In genomic region chr4:55938383-55938782, GRCm38 (mm10) we compare ENCODE assay signal across 17 mouse cellular contexts.
DNase-seq lines count a peak whose midpoint lies in the region; ATAC-seq and TF ChIP-seq lines count a peak whose summit lies in the region.
"Had no signal": no experiment of that assay in that cellular context is flagged by ENCODE, and none has a peak within 500 bp of the region (broad histone marks: within the 10 kb centered on the region; RNA-seq: fewer than 3 reads in every experiment).

No protein-coding gene starts in this region.

- H3K9me3 ChIP-seq in liver, embryonic 12.5 days (replicated peaks), result no peaks in the 10 kb centered on the region
- no peaks in the 10 kb centered on the region for H3K9me3 ChIP-seq in midbrain, embryonic 14.5 days (ENCODE audit: control insufficient read depth, low read length)
- H3K9me3 ChIP-seq in midbrain, embryonic 11.5 days (ENCODE audit: control insufficient read depth, low read length), result no peaks in the 10 kb centered on the region
- H3K9me3 ChIP-seq: embryonic facial prominence, embryonic 13.5 days; forebrain, embryonic 12.5 days; heart, embryonic 12.5 days; hindbrain, embryonic 10.5 days; hindbrain, embryonic 15.5 days had no signal

- H3K4me1 ChIP-seq in liver, adult 2 months (ENCODE audit: control insufficient read depth, insufficient read depth, low read length), result no peaks in the 10 kb centered on the region
- no peaks in the 10 kb centered on the region for H3K4me1 ChIP-seq in liver, embryonic 12.5 days
- no peaks in the 10 kb centered on the region for H3K4me1 ChIP-seq in midbrain, embryonic 14.5 days (ENCODE audit: control insufficient read depth, insufficient read depth, low read length)
- no peaks in the 10 kb centered on the region for H3K4me1 ChIP-seq in midbrain, embryonic 11.5 days (ENCODE audit: control insufficient read depth, insufficient read depth, low read length)
- H3K4me1 ChIP-seq: embryonic facial prominence, embryonic 13.5 days; forebrain, embryonic 12.5 days; heart, embryonic 12.5 days; hindbrain, embryonic 10.5 days; hindbrain, embryonic 15.5 days had no signal

- H3K4me2 ChIP-seq in liver, embryonic 12.5 days, result no peak overlapping the region
- H3K4me2 ChIP-seq in midbrain, embryonic 14.5 days (ENCODE audit: low read length), result no peak overlapping the region
- no peak overlapping the region for H3K4me2 ChIP-seq in midbrain, embryonic 11.5 days
- H3K4me2 ChIP-seq: embryonic facial prominence, embryonic 13.5 days; forebrain, embryonic 12.5 days; heart, embryonic 12.5 days; hindbrain, embryonic 15.5 days had no signal

- no peak for ATAC-seq in liver, embryonic 12.5 days
- ATAC-seq in midbrain, embryonic 14.5 days (ENCODE audit: low FRiP score, low TSS enrichment), result no peak
- ATAC-seq in midbrain, embryonic 11.5 days (ENCODE audit: low FRiP score), result no peak
- peak; percentile 71 for ATAC-seq in monocyte, adult 5-6 weeks (replicated peaks; ENCODE audit: insufficient number of reproducible peaks, low FRiP score, low TSS enrichment, poor library complexity, severe bottlenecking)

- DNase-seq in liver, adult 2 months (ENCODE audit: extremely low read depth, low read depth, low spot score), result peak; percentile 86
- peak; percentile 29 for DNase-seq in midbrain, embryonic 14.5 days
- DNase-seq in midbrain, embryonic 11.5 days (ENCODE audit: low spot score, missing footprints), result no peak
- DNase-seq in thymus, postnatal 4 days, result no peak
- DNase-seq: adrenal gland, adult 2 months; adrenal gland, postnatal 25 days; cerebellum, adult 2 months; cerebellum, postnatal 14 days; gastrocnemius, adult 2 months; gastrocnemius, postnatal 25 days had no signal

- no peaks in the 10 kb centered on the region for H3K36me3 ChIP-seq in liver, adult 2 months (ENCODE audit: control insufficient read depth, insufficient read depth, low read length)
- no peaks in the 10 kb centered on the region for H3K36me3 ChIP-seq in liver, embryonic 12.5 days
- H3K36me3 ChIP-seq in midbrain, embryonic 14.5 days (ENCODE audit: control insufficient read depth, insufficient read depth, low read length), result no peaks in the 10 kb centered on the region
- H3K36me3 ChIP-seq in midbrain, embryonic 11.5 days (ENCODE audit: control insufficient read depth, insufficient read depth, low read length), result no peaks in the 10 kb centered on the region
- H3K36me3 ChIP-seq: embryonic facial prominence, embryonic 13.5 days; forebrain, embryonic 12.5 days; heart, embryonic 12.5 days; hindbrain, embryonic 10.5 days; hindbrain, embryonic 15.5 days had no signal

- no peaks in the 10 kb centered on the region for H3K79me2 ChIP-seq in liver, adult 2 months (ENCODE audit: control insufficient read depth, insufficient read depth, low read length)

- H3K27me3 ChIP-seq in liver, adult 2 months (ENCODE audit: control insufficient read depth, insufficient read depth, low read length), result no peaks in the 10 kb centered on the region
- no peaks in the 10 kb centered on the region for H3K27me3 ChIP-seq in liver, embryonic 12.5 days (replicated peaks)
- H3K27me3 ChIP-seq in midbrain, embryonic 14.5 days (ENCODE audit: control insufficient read depth, insufficient read depth, low read length), result no peaks in the 10 kb centered on the region
- no peaks in the 10 kb centered on the region for H3K27me3 ChIP-seq in midbrain, embryonic 11.5 days (ENCODE audit: control insufficient read depth, insufficient read depth, low read length)
- H3K27me3 ChIP-seq: embryonic facial prominence, embryonic 13.5 days; forebrain, embryonic 12.5 days; heart, embryonic 12.5 days; hindbrain, embryonic 15.5 days had no signal

- no peak overlapping the region for H3K4me3 ChIP-seq in liver, adult 2 months (ENCODE audit: insufficient read depth, low read depth, low read length)
- no peak overlapping the region for H3K4me3 ChIP-seq in liver, embryonic 12.5 days
- H3K4me3 ChIP-seq in midbrain, embryonic 14.5 days (replicated peaks; ENCODE audit: low read depth, low read length), result no peak overlapping the region
- H3K4me3 ChIP-seq in midbrain, embryonic 11.5 days (ENCODE audit: low read depth, low read length), result no peak overlapping the region
- H3K4me3 ChIP-seq: embryonic facial prominence, embryonic 13.5 days; forebrain, embryonic 12.5 days; gastrocnemius, adult 2 months; heart, embryonic 12.5 days; hindbrain, embryonic 10.5 days; hindbrain, embryonic 15.5 days had no signal

- no peak for TF ChIP-seq POLR2A in liver, adult 2 months (IDR thresholded peaks at IDR 0.05; ENCODE audit: extremely low read depth, insufficient read depth, low read length)

- no peak for TF ChIP-seq CTCF in liver, adult 2 months (IDR thresholded peaks at IDR 0.05; ENCODE audit: low read depth, low read length)

- H3K27ac ChIP-seq in liver, adult 2 months (replicated peaks; ENCODE audit: insufficient read depth, low read depth, low read length), result no peak overlapping the region
- no peak overlapping the region for H3K27ac ChIP-seq in liver, embryonic 12.5 days
- H3K27ac ChIP-seq in midbrain, embryonic 14.5 days (replicated peaks; ENCODE audit: low read depth, low read length), result no peak overlapping the region
- H3K27ac ChIP-seq in midbrain, embryonic 11.5 days (ENCODE audit: low read depth, low read length), result no peak overlapping the region
- H3K27ac ChIP-seq: embryonic facial prominence, embryonic 13.5 days; forebrain, embryonic 12.5 days; gastrocnemius, adult 2 months; hindbrain, embryonic 10.5 days; hindbrain, embryonic 15.5 days had no signal

- WGBS in liver, adult 2 months, result 17% methylated on average over 4 of the region's 4 CpGs
- 46% methylated on average over 4 of the region's 4 CpGs for WGBS in liver, embryonic 12.5 days (ENCODE audit: insufficient replicate concordance)
- WGBS in midbrain, embryonic 14.5 days, result 57% methylated on average over 4 of the region's 4 CpGs
- WGBS in midbrain, embryonic 11.5 days, result 52% methylated on average over 4 of the region's 4 CpGs

- H3K9ac ChIP-seq in liver, adult 2 months (ENCODE audit: low read depth, low read length), result no peak overlapping the region
- H3K9ac ChIP-seq in liver, embryonic 12.5 days, result no peak overlapping the region
- no peak overlapping the region for H3K9ac ChIP-seq in midbrain, embryonic 14.5 days (replicated peaks; ENCODE audit: low read length)
- H3K9ac ChIP-seq in midbrain, embryonic 11.5 days (ENCODE audit: low read length), result no peak overlapping the region
- H3K9ac ChIP-seq: embryonic facial prominence, embryonic 13.5 days; forebrain, embryonic 12.5 days; heart, embryonic 12.5 days; hindbrain, embryonic 15.5 days had no signal

Comparison
In these comparisons a context has a peak if more than half of its experiments do, and no peak if none do; other contexts are left out.
1. DNase-seq: peak in liver, adult 2 months (single experiment) and midbrain, embryonic 14.5 days (single experiment); none in midbrain, embryonic 11.5 days (single experiment) and thymus, postnatal 4 days (single experiment).